Mouse (Mus musculus) T-cell, adult 2 months (primary cell): ENCODE measurements around the gene Slc25a22.

ENCODE experiments used
- DNase-seq: peaks from one replicate; pipeline ENCODE4 v3.0.0; 2022; ENCODE audit warnings: low spot score

The Slc25a22 gene

DNA sequence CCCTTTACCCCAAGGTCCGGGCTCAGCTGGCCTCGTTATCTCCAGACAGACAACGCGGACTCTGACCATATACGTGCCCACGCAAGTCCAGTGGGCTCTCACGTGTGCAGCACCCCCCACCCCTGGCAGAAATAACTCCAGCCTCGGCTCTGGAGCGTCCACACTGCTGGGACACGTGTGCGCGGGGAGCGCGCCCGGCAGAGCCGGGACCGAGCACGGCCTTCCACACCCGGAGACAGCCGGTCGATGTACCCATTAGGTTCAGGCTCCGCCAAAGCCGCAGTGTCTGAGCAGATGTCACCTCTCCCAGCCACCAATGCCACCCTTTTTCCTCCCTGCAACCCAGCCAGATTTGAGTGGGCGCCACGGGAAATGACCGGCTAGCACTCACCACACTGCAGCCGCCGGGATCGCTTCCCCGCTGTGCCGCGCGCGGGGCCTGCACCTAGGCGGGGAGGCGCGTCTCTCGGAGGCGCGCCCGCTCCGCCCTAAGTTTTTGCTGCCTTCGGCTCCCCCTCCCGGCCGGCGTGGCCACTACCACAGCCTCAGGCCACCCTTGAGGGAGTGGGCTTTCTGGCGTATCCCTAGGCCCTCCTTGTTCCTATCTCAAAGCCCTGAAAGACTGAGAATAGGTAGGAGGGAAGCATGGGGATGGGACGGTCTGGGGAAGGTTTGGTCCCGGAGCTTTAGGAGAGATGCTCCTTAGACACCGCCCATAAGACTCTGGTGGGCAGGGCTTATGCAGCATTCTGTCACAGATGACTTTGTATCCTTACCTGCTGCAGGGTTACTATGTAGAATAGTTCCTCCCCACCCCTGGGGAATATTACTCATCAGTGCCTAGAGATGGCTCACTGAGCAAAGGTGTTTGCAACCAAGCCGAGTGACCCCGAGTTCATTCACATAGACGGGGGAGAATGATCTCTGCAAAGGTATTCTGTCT is at the start of gene Slc25a22:
Slc25a22 (minus strand) TSS at position 715 of the 943 bp plus-strand sequence.
- DNase-seq, result peak; percentile 82

GRCm38 (mm10) chr7:141487141-141487540 is 49.4 kb upstream of the Slc25a22 start:
- no peak for DNase-seq

DNA sequence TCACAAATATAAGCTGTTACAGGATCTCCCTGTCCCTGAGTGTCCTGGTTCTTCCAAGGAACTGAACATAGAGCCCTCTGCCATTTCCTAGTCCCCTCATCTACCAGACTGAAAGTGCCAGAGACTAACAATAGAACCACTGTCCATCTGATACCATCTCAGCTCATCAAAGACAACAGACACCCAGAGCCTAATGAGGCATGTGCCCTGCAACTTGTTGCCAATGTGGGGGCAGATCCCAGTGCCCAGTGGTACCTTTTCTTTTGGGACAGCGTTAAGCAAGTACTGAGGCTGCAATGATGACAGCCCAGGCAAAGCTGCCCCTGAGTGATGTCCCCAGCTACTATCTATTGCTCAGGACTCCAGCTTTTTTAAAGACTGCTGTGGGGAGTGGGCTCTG is 48.5 kb upstream of the Slc25a22 start:
- no peak for DNase-seq

- DNase-seq, result no peak
Observed at GRCm38 (mm10) chr7:141485606-141486005, 47.9 kb upstream of the Slc25a22 start.

DNA sequence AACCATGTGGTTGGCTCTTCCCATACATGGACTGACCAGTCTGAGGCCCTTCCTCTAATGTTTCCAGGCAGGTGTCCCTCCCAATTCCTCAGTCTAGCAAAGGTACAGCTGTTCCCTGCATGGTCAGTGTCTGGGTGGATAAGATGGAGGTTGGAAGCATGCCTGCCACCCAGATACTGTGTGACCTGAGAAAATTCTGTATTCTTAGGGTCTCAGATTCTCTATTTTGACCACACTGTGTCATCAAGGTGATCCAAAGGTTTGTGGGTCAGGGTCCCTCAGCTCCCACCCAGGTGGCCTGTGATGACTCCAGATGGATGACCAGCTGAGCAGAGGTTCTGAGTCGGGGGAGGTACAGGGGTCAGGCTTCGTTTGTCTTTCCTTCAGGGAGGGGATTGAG is 47.5 kb upstream of the Slc25a22 start:
- DNase-seq, result no peak

DNA sequence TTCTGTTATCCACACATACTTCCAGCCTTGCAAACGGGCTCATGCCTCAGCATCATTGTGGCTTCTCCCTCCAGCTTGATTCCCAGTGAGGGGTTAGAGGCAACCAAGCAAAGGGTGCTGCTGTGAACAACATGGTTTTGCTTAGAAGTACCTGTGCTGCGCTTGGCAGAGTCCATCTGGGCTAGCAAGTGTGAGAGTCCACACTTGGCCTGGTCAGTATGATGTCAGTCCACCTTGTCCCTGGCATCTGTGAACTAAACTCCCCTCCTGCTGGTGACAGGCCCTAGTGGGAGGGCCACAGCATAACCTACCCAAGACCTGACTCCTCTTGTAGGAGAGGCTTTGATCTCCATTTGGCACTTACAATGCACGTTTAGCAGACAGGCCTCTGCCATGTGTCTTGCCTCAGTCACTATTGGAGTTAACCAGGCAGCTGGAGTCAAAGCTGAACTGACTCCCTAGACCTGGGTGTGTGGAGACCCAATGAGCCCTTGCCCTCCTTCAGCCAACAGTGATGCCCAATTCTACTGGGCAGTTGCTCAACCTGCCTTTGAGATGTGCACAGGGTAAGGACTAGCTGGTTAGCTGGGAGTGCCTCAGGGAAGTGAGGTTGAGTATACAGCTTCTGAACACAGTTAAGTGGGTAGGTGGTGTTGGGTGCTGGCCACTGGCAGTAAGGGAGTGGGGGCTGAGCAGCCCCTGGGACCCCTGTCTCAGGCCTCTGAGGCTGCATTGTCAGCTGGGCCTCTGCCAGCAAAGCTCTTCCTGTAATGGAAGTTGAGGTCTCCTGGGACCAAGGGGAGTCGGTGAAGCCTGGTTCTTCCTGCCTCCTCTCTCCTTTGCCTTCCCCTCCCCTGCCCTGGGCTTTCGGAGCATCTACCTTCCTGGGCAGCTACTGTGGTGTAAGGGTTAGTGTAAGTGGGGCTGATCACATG is 46.8 kb upstream of the Slc25a22 start:
- DNase-seq, result no peak

DNA sequence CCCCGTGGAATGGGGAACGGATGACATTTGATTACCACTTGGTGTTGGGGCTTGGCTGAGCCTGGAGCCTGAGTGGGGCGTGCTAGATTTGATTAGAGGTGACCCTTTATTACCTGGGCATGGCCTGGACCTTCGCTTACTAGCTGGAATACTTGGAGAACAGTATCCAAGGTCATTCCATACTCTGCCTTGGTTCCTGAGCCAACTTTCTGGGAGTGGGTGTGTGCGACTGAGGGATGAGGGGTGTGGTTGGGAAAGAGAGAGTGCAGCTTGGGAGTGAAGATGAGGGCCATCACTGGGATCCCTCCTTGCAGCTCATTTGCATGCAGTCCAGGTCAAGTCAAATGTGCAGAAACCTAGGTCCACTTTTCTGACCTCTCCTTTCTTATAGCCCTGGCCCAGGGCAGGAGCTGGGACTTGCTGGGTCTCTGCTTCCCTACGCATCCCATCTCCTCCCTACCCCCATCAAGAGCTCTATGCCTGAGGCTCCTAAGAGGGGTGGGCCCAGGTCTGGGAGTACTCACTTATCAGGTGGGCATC is 45.5 kb upstream of the Slc25a22 start:
- no peak for DNase-seq

DNA sequence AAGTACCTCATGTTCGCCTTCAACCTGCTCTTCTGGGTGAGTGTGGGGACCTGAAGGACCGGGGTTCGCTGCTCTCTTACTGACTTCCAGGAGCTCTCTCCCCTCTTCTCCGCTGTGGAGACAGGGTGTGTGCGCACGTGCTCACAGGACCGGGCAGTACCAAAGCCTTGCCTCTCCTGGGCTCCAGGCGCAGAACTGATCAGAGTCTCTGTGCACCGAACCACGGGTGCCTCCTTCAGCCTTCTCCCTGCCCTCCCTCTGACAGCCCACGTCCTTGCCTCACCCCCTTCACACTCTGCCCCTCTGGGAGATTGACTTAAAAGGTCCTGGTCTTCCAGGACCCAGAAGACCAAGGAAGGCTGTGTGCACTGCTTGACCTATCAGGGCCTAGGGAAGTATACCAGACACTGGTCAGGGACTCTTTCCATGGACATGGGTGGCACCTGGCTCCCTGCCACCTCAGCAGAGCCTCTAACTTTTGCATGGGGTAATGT is 44.9 kb upstream of the Slc25a22 start:
- DNase-seq, result no peak

DNA sequence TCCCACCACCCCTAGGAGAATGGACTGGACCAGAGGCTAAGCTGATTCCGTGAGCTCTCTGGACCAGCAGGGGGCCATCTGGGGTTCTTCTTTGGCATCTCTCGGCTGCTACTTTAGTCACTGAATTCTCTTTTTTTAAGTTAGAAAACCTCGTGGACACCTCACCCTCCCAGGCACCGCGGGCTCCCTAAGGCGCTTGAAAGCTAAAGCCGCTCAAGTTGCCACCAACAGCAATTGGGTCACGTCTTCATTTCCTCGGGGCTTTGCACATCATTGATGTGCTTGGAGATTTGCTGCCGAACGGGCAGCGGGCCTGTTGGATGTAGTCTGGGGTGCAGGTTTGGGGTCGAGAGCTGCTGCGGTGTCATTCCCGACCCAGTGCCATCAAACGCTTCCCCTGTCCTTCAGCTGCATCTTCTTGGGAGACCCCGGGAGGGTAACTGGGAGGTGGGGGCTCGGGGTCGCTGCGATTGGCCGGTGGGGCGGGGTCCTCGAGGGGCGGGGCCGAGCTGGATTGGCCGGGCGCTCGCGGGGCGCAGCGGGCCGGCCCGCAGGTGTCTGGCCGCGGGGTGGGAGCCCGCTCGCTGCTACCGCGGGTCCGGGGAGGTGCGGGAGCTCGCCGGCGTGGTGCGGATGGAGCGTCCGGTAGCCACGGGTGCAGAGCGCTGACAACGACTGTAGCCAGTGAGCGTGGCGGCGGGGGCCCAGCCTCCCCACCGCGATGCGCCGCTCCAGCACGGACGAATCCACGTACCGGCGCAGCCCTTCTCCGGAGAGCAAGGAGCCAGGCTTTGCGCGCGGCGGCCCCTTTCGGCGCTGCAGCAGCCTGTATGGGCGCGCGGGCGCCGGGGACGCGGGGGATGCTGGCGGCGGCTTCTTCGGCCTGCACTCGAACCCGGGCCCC is 44.1 kb upstream of the Slc25a22 start:
- peak; percentile 52 for DNase-seq

DNA sequence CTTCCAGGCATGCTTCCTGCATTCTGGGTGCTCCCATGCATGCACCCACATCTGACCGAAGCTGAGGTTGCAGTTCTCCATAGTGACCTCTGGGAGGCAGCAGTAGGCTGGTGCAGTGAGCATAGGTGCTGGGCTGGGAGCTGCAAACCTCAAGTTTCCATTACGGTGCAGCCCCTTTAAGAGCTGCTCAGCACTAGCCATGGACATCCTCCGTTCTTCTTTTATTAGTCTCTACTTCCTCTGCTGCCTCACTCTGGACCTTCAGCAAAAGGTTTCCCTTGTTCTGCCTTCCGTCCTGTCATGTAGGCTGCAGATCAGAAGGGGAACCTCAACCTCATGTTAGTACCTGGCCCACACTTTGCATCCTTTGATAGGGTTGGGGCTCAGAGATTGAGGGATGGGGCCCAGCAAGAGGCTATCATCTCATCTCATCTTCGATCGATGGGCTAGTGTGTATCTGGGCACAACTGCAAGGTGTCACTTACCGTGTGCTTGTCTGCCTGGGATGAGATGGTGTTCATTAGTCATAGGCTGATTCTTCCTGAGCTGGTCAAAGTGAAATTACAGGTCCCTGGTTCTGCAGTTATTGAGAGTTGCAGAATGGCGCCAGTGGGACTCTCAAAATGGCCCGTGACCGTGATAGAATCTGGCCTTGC is 43.3 kb upstream of the Slc25a22 start:
- DNase-seq, result peak; percentile 73

DNA sequence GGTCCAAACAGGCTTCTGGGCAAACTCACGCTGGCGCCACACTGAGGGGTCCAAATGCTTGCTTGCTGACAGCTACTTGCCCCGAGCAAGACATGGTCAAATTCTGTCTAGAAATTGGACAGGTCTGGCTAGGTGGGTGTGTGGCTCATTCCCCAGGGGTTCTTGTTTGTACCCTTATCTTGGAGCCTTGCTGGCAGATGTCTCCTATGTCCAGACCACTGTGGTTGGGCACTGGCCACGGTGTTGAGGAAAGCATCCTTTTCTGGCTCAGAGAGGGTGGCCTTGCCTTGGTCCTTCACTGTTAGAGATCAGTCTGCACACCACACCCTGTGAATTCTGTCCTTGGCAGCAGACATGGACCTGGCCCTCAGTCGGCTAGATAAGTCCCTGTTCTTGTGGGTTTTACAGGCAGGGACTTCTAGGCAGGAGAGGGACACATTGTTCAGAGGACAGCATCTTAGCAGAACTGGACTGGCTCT is 40.6 kb upstream of the Slc25a22 start:
- no peak for DNase-seq

GRCm38 (mm10) chr7:141477578-141478269 is 40.0 kb upstream of the Slc25a22 start:
- DNase-seq, result no peak

DNA sequence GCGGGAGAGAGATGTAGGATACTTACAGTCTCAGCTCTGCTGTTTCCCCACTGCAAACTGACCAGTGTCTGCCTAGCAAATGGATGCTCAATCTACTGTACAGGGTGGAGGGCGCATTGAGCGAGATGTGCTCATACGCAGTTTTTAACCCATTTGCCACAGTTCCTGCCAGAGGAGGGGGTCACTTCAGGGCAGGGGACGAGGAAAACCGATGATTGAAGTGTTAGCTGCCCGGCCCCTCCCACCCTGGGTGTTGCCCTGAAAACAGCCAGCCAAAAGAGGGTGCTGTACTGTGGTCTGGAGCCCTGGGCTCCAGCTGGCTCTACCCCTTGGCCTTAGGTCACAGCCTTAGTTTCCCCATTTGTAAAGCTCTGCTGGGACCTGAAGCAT is 39.3 kb upstream of the Slc25a22 start:
- no peak for DNase-seq

DNA sequence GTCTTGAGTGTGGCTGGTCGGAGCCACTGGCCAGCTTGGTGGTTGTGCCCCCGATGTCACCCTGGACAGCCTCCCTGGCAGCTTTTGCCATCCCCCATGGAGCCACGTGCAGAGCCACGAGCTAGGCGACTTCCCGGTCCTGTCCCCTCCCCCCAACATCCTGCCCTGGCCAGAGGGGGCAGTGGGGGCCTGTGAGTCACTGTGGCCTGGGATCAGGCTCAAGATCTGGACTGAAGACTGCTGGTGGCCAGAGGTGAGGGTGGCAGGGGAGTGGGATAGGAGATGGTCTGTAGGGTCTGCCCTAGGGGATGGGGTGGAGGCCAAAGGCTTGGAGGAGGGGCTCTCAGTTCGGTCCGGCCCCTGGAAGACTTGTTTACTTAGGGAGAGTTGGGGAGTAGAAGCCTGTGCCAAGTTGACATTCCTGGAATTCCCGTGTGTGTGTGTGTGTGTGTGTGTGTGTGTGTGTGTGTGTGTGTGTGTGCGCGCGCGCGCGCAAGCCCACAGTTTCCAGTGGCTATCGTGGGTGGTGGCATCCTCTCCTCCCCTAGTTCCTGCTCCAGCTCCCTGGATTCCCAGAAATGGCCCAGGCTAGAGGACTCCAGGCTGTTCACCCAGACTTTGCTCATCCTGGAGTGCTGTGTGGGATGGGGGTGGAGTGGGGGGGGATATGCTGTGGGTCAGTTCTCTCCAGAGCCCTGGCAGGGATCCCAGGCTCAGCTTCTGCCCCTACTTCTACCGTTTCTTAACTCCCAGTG is 38.7 kb upstream of the Slc25a22 start:
- peak; percentile 32 for DNase-seq

GRCm38 (mm10) chr7:141475805-141476158 is 38.1 kb upstream of the Slc25a22 start:
- DNase-seq, result no peak

GRCm38 (mm10) chr7:141475011-141475804 is 37.5 kb upstream of the Slc25a22 start, which contains the start of the genes Polr2l and Tspan4:
TSS of gene Polr2l (minus strand) at chr7:141475132.
TSS of gene Tspan4 (plus strand) at chr7:141475240.
- DNase-seq, result peak; percentile 83

DNA sequence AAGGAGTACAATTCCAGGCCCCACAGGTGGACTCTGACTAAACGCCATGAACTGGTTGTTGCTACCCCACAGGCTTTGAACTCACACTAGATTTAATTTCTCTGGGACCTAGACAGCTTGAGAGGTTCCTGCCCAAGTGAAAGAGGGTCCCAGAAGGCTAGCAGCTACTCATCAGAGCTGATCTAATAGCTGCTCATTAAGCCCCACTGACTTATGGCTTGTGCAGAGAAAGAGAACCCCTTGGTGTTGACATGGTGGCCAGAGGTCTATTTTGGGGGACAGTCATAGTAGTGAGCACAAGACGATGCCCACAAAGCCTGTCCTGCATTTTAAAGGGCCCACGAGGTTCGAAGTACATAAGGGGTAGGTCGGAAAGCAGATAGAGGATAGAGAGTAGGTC is 36.5 kb upstream of the Slc25a22 start:
- DNase-seq, result no peak

DNA sequence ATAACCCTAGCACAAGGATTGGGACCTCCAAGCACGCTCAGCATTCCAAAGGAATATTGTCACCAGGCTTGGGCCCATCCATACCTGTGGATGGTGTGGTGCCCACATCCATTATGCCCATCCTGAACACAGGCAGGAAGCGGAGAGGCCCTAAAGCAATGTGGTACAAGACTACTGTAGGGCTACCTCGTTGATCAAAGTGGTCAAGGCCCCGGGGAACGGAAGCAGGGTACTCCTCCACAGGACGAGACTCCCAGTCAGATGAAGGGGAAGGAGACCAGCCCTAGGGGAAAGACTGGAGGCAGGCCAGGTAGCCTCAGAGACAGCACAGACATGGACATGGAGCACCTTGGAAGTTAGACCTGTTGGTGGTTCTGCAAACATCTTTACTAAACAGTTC is 35.1 kb upstream of the Slc25a22 start:
- no peak for DNase-seq
